Mouse (Mus musculus) adrenal gland, postnatal 10 days (tissue): ENCODE measurements around the gene Pdhb. TPM values are rescaled to one million over a fixed set of nuclear protein-coding genes. Genes with fewer than 3 reads are reported as not detected.

ENCODE experiments used
- DNase-seq: peaks from one replicate; pipeline ENCODE4 v3.0.0; 2021; ENCODE audit warnings: mixed read lengths
- long read RNA-seq, 2 experiments: library from polyadenylated mRNA; stranded (forward); transcript quantifications; one replicate each; pipeline ENCODE4 v2.0.0; 2021
- total RNA-seq, 2 experiments: library from RNA; stranded (reverse); gene quantifications; 2 replicates each; pipeline ENCODE4 v1.2.3; 2021

Gene Pdhb
- total RNA-seq: 100 to 1,000 TPM; 530 to 551 TPM
- long read RNA-seq, experiment 1, transcript Pdhb-204 (4 exons, 1,914 nt): minor isoform, 5 of 451 reads
- long read RNA-seq, experiment 1, transcript Pdhb-201 (10 exons, 1,513 nt): major isoform, 391 of 451 reads
- long read RNA-seq, experiment 1, partial matches to known transcripts: 38 of 451 reads
- long read RNA-seq, experiment 1, other reads (novel, unspliced or antisense): 14 of 451 reads
- long read RNA-seq, experiment 2, transcript Pdhb-201 (10 exons, 1,513 nt): major isoform, 257 of 296 reads
- long read RNA-seq, experiment 2, partial matches to known transcripts: 10 of 296 reads
- long read RNA-seq, experiment 2, other reads (novel, unspliced or antisense): 28 of 296 reads

GRCm38 (mm10) chr14:8172507-8173410 lies at the start of gene Pdhb:
Gene Pdhb, minus strand, starts transcription at chr14:8173025.
- peak; percentile 100 for DNase-seq

GRCm38 (mm10) chr14:8222561-8222960 lies 49.7 kb upstream of the Pdhb start:
- no peak for DNase-seq

- DNase-seq: no peak
Measured at GRCm38 (mm10) chr14:8220912-8221311, 48.1 kb upstream of the Pdhb start.

- no peak for DNase-seq
Measured at GRCm38 (mm10) chr14:8220306-8220705, 47.5 kb upstream of the Pdhb start.

GRCm38 (mm10) chr14:8219876-8220275 lies 47.1 kb upstream of the Pdhb start:
- DNase-seq: no peak

GRCm38 (mm10) chr14:8218730-8219380 lies 46.0 kb upstream of the Pdhb start:
- DNase-seq: peak; percentile 27

- no peak for DNase-seq
Measured at GRCm38 (mm10) chr14:8218238-8218637, 45.4 kb upstream of the Pdhb start.

- no peak for DNase-seq
Measured at GRCm38 (mm10) chr14:8216100-8216499, 43.3 kb upstream of the Pdhb start.

GRCm38 (mm10) chr14:8215208-8215778 lies 42.5 kb upstream of the Pdhb start:
- DNase-seq: no peak

- DNase-seq: peak; percentile 88
Measured at GRCm38 (mm10) chr14:8214299-8215207, 41.7 kb upstream of the Pdhb start.

- DNase-seq: peak; percentile 100
Measured at GRCm38 (mm10) chr14:8213803-8214224, 41.0 kb upstream of the Pdhb start, which contains the start of gene Kctd6. Gene Kctd6, plus strand, starts transcription at chr14:8214140.

GRCm38 (mm10) chr14:8212996-8213395 lies 40.2 kb upstream of the Pdhb start:
- no peak for DNase-seq

- no peak for DNase-seq
Measured at GRCm38 (mm10) chr14:8209896-8210295, 37.1 kb upstream of the Pdhb start.

GRCm38 (mm10) chr14:8208876-8209275 lies 36.1 kb upstream of the Pdhb start:
- peak; percentile 29 for DNase-seq

- DNase-seq: no peak
Measured at GRCm38 (mm10) chr14:8207543-8207942, 34.7 kb upstream of the Pdhb start.

GRCm38 (mm10) chr14:8207105-8207504 lies 34.3 kb upstream of the Pdhb start:
- no peak for DNase-seq

GRCm38 (mm10) chr14:8206179-8206910 lies 33.5 kb upstream of the Pdhb start:
- no peak for DNase-seq

- no peak for DNase-seq
Measured at GRCm38 (mm10) chr14:8201715-8202114, 28.9 kb upstream of the Pdhb start.

- no peak for DNase-seq
Measured at GRCm38 (mm10) chr14:8200769-8201168, 27.9 kb upstream of the Pdhb start.

- no peak for DNase-seq
Measured at GRCm38 (mm10) chr14:8192727-8193126, 19.9 kb upstream of the Pdhb start.
